Mouse (Mus musculus): ENCODE measurements around the gene Krtcap2. TPM values are rescaled to one million over a fixed set of nuclear protein-coding genes. Genes with fewer than 3 reads are reported as not detected.

Krtcap2 gene
- total RNA-seq, 2 experiments from 2014 or later: 84.4 to 88.0 TPM

DNA sequence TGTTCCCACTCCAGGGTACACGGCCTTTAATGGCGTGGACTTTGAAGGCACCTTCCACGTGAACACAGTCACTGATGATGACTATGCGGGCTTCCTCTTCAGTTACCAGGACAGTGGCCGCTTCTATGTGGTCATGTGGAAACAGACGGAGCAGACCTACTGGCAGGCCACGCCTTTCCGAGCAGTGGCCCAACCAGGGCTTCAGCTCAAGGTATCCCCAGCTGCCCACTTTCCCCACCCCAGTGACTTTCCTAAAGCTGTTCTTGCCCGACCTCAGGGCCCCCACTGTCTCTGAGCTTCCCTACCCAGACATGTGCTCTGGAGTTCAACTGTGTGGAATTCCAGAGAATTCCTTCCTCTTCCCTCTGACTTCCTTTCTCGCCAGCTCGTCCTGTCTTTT is 21.0 kb upstream of the Krtcap2 start:
- no peak for DNase-seq
- intact Hi-C loops (cut with DNase I): no loop called here

DNA sequence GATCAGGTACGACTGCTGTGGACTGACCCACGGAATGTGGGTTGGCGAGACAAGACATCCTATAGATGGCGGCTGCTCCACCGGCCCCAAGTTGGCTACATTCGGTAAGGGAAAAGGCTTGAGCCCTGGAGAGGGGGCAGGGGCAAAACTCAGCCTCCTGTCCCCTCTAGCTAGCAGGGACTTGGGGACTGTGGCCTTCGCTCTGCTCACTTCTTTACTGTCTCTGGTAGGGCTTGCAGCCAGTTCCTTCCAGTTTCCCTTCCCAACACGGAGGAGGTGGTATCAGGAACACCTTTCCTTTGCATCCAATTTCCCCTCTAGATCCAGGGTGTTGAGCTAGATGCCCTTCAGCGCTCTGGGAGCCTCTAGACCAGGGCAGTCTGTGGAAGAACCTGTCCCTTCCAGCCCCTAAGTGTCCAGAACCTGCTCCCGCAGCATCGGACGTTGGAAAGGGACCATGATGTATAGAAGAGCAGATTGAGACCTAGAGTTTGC is 20.4 kb upstream of the Krtcap2 start:
- no peak for DNase-seq
- intact Hi-C loops (cut with DNase I): no loop called here

DNA sequence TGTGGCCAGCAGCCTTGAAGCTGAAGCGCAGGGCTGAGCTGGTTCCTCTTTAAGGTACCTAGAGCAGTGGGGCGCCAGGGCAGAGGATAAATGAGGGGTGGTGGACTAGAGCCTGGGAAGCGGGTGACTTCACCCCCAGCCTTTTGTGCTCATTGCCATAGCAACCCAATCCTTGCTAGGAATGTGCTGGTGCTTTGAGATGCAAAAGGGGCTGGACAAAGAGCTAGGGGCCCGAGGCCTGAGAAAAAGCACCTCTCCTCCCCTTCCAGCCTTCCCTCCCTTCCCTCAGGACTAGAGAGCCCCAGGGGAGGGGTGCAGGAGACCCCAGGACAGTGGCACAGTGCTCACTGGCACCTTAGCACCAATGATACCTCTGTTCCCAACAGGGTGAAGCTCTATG is 19.8 kb upstream of the Krtcap2 start:
- intact Hi-C loops (cut with DNase I): no loop called here

DNA sequence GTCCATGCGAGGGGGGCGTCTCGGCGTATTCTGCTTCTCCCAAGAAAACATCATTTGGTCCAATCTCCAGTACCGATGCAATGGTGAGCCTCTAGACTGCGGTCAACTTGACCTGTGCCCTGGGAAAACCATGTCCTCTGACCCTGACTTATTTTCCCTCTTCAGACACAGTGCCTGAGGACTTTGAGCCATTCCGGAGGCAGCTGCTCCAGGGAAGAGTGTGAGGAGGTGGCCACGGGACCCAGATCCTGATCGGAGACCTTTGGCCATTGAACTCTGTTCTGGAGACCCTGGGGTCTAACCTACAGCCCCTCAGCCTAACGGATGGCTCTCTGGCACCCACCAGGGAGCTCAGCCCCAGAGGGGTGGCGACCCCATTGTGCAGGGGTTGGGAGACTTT is 19.4 kb upstream of the Krtcap2 start:
- intact Hi-C loops (cut with DNase I): no loop called here
- DNase-seq: no peak

More for the DNA sequence above, 19.8 kb upstream of the Krtcap2 start:
- DNase-seq: no peak

DNA sequence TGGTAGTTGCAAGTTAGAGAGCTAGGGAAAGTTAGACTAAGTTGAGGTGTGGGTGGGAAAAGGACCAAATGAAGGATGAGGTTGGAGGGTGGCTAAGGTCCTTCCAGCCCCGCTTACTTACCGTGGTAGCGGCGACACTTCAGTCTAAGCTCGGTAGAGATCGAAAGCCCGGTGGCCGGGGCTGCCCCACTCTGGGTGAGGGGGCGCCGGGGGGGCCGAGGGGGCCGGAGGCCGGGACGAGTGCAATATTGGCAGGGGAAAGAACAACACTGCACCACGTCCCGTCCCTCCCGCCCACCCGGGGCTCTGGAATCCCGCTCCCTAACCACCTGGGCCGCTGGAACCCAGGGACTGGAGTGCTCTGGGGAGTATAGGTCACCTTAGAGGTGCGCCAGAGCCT is 18.9 kb upstream of the Krtcap2 start, which contains the start of gene Mtx1:
Gene Mtx1, minus strand, starts transcription at position 189 of the 400 bp plus-strand sequence.
- DNase-seq: no peak
- intact Hi-C loops (cut with DNase I): no loop called here

DNA sequence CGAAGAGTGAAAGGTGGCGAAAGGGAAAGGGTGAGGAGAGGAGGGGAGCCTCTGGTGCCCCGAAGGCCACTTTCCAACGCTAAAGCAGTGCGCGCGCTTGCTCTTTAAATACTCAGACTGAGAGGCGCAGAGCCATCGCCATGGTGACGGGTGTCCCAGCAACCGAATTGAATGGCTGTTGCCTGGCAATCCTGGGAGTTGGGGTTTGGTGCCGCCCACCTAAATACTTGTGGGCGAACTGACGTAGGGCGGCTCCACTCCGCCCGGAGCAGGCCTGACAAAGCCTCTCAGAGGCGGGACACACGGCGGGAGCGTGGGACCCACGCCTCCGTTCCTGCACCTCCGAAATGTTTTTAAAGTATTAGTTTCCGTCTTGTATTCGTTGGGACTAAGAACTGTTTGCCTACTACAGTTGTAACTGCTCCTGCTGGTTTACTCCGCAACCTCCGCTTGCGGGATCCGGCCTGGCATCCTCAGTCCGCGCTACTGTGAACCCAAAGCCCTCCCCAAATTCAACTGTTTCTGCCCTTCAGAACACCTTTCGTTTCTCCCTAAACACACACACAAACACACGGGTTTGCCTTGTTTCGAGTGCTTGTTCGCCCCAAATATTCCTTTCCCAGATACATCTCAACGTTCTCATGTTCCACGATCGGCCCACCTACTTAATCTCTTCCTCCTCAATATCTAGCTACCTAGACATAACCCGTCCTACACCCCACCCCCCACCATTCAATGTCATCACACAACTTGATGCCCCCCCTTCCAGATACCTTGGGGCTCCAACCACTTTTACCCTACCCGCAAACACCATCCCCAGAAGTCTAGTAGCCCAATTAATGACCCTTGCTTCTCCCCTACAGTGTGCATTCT is 18.2 kb upstream of the Krtcap2 start:
- intact Hi-C loops (cut with DNase I): no loop called here

DNA sequence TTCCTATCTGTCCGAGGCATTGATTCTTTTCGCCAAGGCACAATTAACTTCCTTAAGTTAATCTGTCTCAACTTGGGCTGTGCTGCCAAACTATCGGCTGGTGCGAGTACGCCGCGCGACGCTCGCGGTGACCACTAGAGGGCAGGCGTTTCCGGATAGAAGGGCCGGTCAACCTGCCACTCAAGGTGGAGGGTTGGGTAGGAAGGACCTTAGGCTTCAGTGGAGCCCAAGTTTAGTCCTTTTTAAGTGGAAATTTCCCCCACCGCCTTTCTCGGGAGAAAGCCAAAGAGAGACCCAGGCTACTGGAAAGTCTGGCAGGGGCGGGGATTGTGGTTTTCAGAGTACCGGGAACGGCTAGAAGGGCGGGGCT is 17.6 kb upstream of the Krtcap2 start:
- intact Hi-C loops (cut with DNase I): no loop called here
- peak; percentile 92 to 94 for DNase-seq

More for the DNA sequence above, 18.2 kb upstream of the Krtcap2 start:
- DNase-seq: peak; percentile 89 to 90

DNA sequence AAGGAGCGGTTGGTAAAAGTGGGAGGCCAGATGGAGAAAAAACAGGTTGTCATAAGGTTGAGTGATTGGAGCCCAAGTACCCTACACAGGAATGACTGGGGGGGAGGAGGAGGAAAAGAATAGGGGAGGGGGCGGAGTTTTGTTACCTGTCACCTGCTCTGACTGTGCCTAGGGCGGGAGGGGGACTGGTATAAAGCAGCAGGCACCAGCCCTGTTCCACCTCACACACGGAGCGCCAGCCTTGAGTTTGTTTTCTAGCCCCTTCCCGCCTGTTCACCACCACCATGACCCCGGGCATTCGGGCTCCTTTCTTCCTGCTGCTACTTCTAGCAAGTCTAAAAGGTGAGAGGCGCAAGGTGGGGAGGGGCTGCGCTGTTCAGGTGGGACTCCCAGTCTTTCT is 16.9 kb upstream of the Krtcap2 start, which contains the start of gene Muc1:
Gene Muc1, plus strand, starts transcription at position 222 of the 400 bp plus-strand sequence.
- no peak for DNase-seq
- intact Hi-C loops (cut with DNase I): no loop called here

DNA sequence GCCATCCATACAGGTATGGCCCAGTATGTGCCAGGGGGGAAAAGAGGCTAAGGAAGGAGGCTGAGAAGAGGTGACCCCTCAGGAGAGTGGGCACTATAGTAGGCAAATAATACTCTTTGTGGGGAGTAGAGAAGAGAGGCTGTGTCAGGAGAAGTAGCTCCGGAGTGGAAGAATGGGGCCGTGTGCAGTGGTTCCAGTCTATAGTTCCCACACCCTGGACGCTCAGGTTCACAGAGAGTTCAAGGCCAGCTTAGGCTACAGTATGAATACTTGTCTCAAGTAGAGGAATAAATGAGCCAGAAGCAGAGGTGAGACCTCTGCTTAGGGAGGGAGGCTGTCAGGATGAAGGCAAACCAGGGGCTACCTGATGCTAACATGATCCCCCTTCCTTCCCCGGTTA is 16.5 kb upstream of the Krtcap2 start:
- intact Hi-C loops (cut with DNase I): no loop called here
- no peak for DNase-seq

DNA sequence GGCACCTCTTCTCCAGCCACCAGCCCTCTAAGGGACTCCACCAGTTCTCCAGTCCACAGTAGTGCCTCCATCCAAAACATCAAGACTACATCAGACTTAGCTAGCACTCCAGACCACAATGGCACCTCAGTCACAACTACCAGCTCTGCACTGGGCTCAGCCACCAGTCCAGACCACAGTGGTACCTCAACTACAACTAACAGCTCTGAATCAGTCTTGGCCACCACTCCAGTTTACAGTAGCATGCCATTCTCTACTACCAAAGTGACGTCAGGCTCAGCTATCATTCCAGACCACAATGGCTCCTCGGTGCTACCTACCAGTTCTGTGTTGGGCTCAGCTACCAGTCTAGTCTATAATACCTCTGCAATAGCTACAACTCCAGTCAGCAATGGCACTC is 15.2 kb upstream of the Krtcap2 start:
- no peak for DNase-seq

DNA sequence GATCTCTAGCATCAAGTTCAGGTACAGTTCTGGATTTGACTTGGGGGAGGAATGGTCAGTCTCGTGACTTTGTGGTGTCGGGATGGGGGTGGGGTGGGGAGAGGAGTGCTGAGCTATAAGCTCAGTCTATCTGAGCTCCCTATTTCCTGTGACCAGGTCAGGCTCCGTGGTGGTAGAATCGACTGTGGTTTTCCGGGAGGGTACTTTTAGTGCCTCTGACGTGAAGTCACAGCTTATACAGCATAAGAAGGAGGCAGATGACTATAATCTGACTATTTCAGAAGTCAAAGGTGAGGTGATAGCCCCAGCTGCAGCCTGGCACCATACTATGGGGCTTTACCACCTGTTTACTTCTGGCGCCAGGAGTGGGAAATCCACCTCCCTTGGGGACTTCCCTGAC is 14.4 kb upstream of the Krtcap2 start:
- DNase-seq: no peak

More for the DNA sequence above, 15.2 kb upstream of the Krtcap2 start:
- intact Hi-C loops (cut with DNase I): no loop called here

DNA sequence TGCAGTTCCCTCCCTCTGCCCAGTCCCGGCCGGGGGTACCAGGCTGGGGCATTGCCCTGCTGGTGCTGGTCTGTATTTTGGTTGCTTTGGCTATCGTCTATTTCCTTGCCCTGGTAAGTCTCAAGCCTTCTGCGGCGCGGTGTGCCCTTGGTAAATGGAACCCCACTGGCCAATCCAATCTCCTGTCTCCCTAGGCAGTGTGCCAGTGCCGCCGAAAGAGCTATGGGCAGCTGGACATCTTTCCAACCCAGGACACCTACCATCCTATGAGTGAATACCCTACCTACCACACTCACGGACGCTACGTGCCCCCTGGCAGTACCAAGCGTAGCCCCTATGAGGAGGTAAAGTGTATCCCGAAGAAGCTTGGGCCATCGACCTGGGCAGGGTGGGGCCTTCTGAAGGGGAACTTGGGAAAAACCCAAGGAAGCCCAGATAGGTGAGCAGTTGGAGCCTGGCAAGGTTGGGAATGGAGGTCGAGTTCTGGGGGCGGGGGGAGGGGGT is 13.9 kb upstream of the Krtcap2 start:
- intact Hi-C loops (cut with DNase I): no loop called here
- no peak for DNase-seq

More for the DNA sequence above, 14.4 kb upstream of the Krtcap2 start:
- intact Hi-C loops (cut with DNase I): no loop called here

DNA sequence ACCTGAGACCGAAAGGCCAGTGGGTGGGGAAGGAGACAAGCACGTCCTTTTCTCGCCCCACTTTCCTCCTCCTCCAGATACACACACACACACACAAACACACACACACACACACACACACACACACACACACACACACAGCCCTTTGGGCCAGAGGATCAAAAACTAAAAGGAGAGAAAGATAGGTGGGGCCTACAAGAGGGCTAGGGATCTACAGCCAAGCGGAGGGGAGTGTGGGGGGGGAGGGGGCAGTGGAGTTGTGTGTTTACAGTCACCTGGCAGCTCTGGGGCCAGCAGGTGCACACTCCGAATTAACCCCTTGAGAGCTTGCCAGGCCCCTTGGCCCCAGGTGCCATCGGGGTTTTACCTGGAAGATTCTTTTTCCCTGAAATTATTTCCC is 13.2 kb upstream of the Krtcap2 start:
- no peak for DNase-seq
- intact Hi-C loops (cut with DNase I): no loop called here

DNA sequence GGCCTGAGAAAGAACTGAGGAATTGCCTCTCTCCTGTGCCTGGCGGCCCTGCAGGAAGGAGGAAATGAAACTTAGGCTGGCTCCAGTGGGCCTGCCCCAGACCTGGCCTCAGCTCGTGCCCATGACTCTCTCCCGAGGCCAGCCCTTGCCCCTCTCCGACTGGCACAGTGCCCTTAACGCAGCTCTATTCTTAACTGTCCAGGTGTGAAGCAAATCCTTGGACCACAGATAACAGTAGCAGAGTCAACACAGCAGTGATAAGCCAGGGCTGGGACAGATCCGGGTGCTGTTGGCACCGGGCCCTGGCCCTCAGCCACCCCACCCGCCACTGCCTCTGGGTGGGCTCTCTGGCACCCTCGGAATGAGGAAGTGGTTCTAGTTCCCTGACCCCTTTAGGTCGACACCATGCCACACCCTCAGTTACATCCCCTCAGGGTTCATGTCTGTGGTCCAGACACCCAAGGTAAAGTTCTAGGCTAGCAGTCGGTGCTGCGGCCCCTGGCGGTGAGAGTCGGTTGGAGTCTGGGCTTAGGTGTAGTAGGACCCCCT is 12.1 kb upstream of the Krtcap2 start:
- intact Hi-C loops (cut with DNase I): no loop called here
- peak; percentile 44 to 55 for DNase-seq

DNA sequence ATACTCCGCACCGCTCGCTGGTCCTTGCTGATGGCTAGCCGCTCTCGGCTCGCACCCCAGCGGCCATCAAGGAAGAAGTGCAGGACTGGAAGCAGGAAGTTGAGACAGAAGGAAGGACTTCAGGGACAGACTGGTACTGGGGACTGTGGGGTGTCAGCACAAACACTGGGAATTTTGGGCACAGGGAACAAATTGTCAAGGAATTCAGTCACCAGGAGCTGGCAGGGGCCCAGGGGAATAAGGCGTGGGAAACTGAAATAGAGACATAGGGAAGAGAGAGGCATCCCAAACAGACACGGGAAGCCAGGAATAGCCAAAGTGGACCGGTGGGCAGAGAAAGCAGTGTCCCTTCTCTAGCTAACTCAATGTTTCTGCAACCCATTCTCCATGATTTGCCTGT is 9.2 kb upstream of the Krtcap2 start:
- intact Hi-C loops (cut with DNase I): no loop called here
- no peak for DNase-seq

DNA sequence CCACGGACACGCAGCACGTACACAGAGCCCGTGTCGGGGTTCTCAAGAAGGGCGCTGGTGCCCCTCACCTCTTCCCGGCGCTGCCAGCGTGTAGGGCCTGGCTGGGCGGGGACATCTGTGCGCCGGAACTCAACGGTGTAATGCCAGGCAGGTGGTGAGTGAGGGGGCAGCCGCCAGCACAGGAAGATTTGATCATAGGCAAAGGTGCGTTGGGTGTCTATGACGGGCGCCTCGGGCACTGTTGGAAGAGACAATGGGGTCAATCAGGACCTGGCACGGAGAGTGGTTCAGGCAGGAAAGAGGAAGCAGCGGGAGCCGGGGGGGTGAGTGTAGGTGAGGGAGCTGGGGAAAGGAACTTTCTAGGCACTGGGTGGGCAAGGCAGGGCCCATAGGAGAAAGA is 8.1 kb upstream of the Krtcap2 start:
- no peak for DNase-seq
- intact Hi-C loops (cut with DNase I): no loop called here

DNA sequence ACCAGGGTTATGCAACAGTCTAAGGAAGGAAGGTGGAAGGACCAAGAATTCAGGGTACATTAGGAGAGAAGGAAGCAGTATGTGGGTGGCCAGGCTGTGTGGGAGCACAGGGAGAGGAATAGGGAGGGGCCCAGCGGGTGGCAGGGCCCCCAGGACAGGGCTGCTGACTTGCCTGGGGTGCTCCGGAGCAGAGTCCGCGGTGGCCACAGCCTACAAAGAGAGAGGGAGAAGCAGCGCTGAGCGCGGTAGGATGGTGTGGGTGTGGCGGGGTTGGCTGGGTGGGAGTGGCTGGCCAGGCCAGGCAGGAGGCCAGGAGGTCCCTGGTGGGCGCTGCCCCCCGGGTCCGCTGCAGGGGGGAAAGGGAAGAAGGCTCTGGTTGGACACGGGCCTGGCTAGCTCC is 7.3 kb upstream of the Krtcap2 start:
- DNase-seq: no peak
- intact Hi-C loops (cut with DNase I): no loop called here

DNA sequence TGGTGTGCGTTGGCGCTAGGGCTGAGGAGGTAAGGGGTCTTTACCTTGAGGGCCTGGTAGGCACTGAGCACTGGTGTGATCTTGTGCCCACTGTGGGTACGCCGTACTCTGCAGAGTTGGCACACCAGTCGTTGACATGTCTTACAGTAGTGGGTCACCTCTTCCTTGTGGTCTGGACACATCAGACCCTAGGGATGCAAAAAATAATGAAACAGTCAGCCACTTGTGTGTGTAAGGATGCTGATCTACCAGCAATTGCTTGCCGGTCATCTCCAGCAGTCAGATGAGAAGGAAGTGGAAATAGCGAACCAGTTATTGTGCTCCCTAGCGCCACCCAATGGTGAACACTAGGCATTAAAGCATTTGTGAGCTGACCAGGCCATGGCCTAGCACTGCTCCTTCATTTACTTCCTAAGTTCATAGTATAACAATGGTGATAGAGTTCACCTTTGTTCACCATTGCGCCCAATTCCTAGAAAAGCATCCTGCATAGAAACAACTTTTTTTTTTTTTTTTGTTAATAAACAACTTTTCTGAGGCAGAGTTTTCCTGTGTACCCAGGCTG is 3.4 kb upstream of the Krtcap2 start:
- intact Hi-C loops (cut with DNase I): no loop called here
- peak; percentile 59 to 83 for DNase-seq

DNA sequence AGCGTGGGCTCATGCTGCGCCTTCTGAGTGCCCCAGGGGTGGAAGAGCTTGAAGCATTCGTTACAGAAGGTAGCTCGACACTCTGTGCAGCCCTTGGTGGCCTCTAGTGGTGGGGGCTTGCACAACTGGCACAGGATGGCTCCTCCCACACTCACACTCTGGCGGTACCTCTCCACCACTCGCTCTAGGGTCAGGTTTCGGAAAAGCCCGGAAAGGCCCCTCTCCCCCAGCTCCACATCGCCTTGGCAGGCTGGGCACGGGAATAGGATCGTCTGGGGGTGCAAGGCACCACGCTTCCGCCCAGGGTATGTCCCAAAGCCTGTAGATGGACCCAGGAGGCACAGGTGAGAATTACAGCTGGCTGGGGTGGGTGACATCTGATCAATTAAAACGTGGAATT is 2.2 kb upstream of the Krtcap2 start:
- peak in 1 of 2 experiments; percentile 64 for DNase-seq
- intact Hi-C loops (cut with DNase I): no loop called here

DNA sequence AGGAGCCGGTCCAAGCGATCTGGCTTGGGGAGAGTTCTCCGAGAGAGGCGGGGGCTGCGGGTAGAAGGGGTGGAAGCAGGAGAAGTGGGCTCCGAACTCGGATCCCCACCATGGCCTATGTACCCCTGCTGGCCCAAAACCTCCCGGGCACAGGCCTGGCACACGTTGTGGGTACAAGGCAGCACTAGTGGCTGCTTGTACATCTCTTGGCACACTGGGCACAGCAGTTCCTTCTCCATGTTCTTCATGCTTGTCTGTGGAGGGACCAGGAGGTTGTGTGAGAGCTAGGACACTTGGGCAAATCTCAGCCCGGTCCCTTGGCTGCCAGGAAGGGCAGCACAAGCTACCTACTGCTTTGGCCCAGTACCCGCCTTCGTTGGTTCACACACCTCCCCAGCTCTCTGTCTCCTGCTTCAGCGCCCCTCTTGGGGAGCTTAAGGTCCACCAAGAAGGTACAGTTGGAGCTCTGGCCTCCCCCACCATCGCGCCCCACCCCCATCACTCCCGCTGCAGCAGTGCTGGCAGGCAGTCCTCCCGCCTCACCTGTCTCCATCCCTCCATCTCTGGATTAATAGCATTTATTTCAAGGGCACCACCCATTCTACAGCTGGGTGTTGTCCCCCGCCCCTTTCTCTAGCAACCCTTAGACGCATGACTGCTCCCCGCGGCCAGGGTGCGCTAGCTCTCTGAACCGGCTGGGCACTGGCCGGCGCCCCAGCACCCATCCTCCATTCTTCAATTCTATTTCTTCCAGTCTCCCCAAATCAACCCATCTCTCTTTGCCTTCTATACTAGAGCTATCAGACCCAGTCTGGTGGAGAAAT is 1.4 kb upstream of the Krtcap2 start:
- DNase-seq: peak in 1 of 2 experiments; percentile 36
- intact Hi-C loops (cut with DNase I): no loop called here
